Mouse (Mus musculus) spleen, postnatal 36 days (tissue): ENCODE results near the gene Acacb.

ENCODE experiments used
- DNase-seq, 2 experiments: peaks; one replicate each; pipeline ENCODE4 v3.0.0; 2022; ENCODE audit warnings: low spot score in 2 of 2, mixed read lengths in 1 of 2

The Acacb gene

GRCm38 (mm10) chr5:114175596-114176171 is 29.3 kb downstream of the Acacb start:
- peak; percentile 73 to 83 for DNase-seq

- no peak for DNase-seq
Measured at GRCm38 (mm10) chr5:114176548-114177400, 30.4 kb downstream of the Acacb start.

- DNase-seq: no peak
Measured at GRCm38 (mm10) chr5:114177966-114178719, 31.8 kb downstream of the Acacb start.

GRCm38 (mm10) chr5:114179541-114179940 is 33.2 kb downstream of the Acacb start:
- DNase-seq: peak; percentile 13 to 14

- DNase-seq: no peak
Measured at GRCm38 (mm10) chr5:114183493-114183892, 37.2 kb downstream of the Acacb start.

GRCm38 (mm10) chr5:114187108-114187507 is 40.8 kb downstream of the Acacb start:
- DNase-seq: no peak

GRCm38 (mm10) chr5:114188900-114189464 is 42.6 kb downstream of the Acacb start:
- DNase-seq: no peak

GRCm38 (mm10) chr5:114194161-114194560 is 47.8 kb downstream of the Acacb start:
- peak; percentile 36 to 40 for DNase-seq

- DNase-seq: peak; percentile 56 to 59
Measured at GRCm38 (mm10) chr5:114199116-114199777, 52.9 kb downstream of the Acacb start.

GRCm38 (mm10) chr5:114206158-114206557 is 59.8 kb downstream of the Acacb start:
- DNase-seq: no peak

- DNase-seq: peak; percentile 63 to 74
Measured at GRCm38 (mm10) chr5:114213183-114213582, 66.8 kb downstream of the Acacb start.

GRCm38 (mm10) chr5:114218771-114219170 is 72.4 kb downstream of the Acacb start:
- no peak for DNase-seq

GRCm38 (mm10) chr5:114226051-114226450 is 79.7 kb downstream of the Acacb start:
- no peak for DNase-seq

- no peak for DNase-seq
Measured at GRCm38 (mm10) chr5:114228901-114229300, 82.6 kb downstream of the Acacb start.

- no peak for DNase-seq
Measured at GRCm38 (mm10) chr5:114238924-114239323, 92.6 kb downstream of the Acacb start.

- no peak for DNase-seq
Measured at GRCm38 (mm10) chr5:114239737-114240136, 93.4 kb downstream of the Acacb start.

GRCm38 (mm10) chr5:114246465-114246864 is 100.1 kb downstream of the Acacb start:
- DNase-seq: no peak

- DNase-seq: peak; percentile 14 to 28
Measured at GRCm38 (mm10) chr5:114248174-114248589, 101.8 kb downstream of the Acacb start.

GRCm38 (mm10) chr5:114259495-114259894 is 113.2 kb downstream of the Acacb start:
- no peak for DNase-seq

GRCm38 (mm10) chr5:114261494-114261893 is 115.2 kb downstream of the Acacb start:
- no peak for DNase-seq

- DNase-seq: no peak
Measured at GRCm38 (mm10) chr5:114264030-114264459, 117.7 kb downstream of the Acacb start.
